Mouse (Mus musculus): ENCODE data around the gene Rfc2. TPM values are rescaled to one million over a fixed set of nuclear protein-coding genes. Genes with fewer than 3 reads are reported as not detected.
A peak's percentile ranks its signal among the peaks of the same experiment; 100 is the strongest.
"Not testable (repeated sequence)": the region's sequence is repeated elsewhere in the genome, so short reads cannot be mapped to it uniquely, and the experiment has no call there.

Gene Rfc2
- polyA plus RNA-seq, 1 experiment from 2014 or later: 375 TPM

- ATAC-seq (replicated peaks; ENCODE audit: low FRiP score): no peak
- no peaks in the 10 kb centered on the region for H3K27me3 ChIP-seq (ENCODE audit: control insufficient read depth, insufficient read depth, low read length)
- H3K27ac ChIP-seq (ENCODE audit: low read depth, low read length): no peak overlapping the region
- H3K4me1 ChIP-seq (replicated peaks; ENCODE audit: control insufficient read depth, insufficient read depth, low read length): peaks cover 3% of the 10 kb centered on the region; the same call in 1 of the 2 replicates
- no peaks in the 10 kb centered on the region for H3K9me3 ChIP-seq (ENCODE audit: control insufficient read depth, low read length)
- DNase-seq (ENCODE audit: low spot score): no peak
- H3K36me3 ChIP-seq (ENCODE audit: control insufficient read depth, insufficient read depth, low read length): no peaks in the 10 kb centered on the region
- 74% methylated on average over 1 of the region's 1 CpGs for WGBS
- no peak overlapping the region for H3K4me2 ChIP-seq (ENCODE audit: low read depth, low read length, severe bottlenecking)
- H3K9ac ChIP-seq (ENCODE audit: low read length): no peak overlapping the region
- H3K4me3 ChIP-seq (ENCODE audit: low read depth, low read length): no peak overlapping the region
Observed at GRCm38 (mm10) chr5:134644121-134644520, 63.0 kb downstream of the Rfc2 start.

GRCm38 (mm10) chr5:134644643-134645118 lies 63.5 kb downstream of the Rfc2 start:
- no peaks in the 10 kb centered on the region for H3K27me3 ChIP-seq (ENCODE audit: control insufficient read depth, insufficient read depth, low read length)
- no peaks in the 10 kb centered on the region for H3K36me3 ChIP-seq (ENCODE audit: control insufficient read depth, insufficient read depth, low read length)
- 87% methylated on average over 8 of the region's 8 CpGs for WGBS
- ATAC-seq (replicated peaks; ENCODE audit: low FRiP score) (no peak), DNase-seq (ENCODE audit: low spot score) (no peak)
- peaks cover 2% of the 10 kb centered on the region; the same call in 1 of the 2 replicates for H3K4me1 ChIP-seq (replicated peaks; ENCODE audit: control insufficient read depth, insufficient read depth, low read length)
- H3K27ac ChIP-seq (ENCODE audit: low read depth, low read length): no peak overlapping the region
- no peak overlapping the region for H3K4me2 ChIP-seq (ENCODE audit: low read depth, low read length, severe bottlenecking)
- H3K4me3 ChIP-seq (ENCODE audit: low read depth, low read length): no peak overlapping the region
- H3K9me3 ChIP-seq (ENCODE audit: control insufficient read depth, low read length): no peaks in the 10 kb centered on the region
- H3K9ac ChIP-seq (ENCODE audit: low read length): no peak overlapping the region

- Histone ChIP-seq H3K4me2 (ENCODE audit: low read depth, low read length, severe bottlenecking) (no peak overlapping the region), H3K4me1 (replicated peaks; ENCODE audit: control insufficient read depth, insufficient read depth, low read length) (no peaks in the 10 kb centered on the region), H3K27me3 (ENCODE audit: control insufficient read depth, insufficient read depth, low read length) (no peaks in the 10 kb centered on the region), H3K36me3 (ENCODE audit: control insufficient read depth, insufficient read depth, low read length) (no peaks in the 10 kb centered on the region), H3K27ac (ENCODE audit: low read depth, low read length) (no peak overlapping the region), H3K9me3 (ENCODE audit: control insufficient read depth, low read length) (no peaks in the 10 kb centered on the region), H3K4me3 (ENCODE audit: low read depth, low read length) (no peak overlapping the region), H3K9ac (ENCODE audit: low read length) (no peak overlapping the region)
- no peak for DNase-seq (ENCODE audit: low spot score)
- WGBS: 68% methylated on average over 4 of the region's 4 CpGs
- no peak for ATAC-seq (replicated peaks; ENCODE audit: low FRiP score)
Observed at GRCm38 (mm10) chr5:134646461-134646860, 65.3 kb downstream of the Rfc2 start.

- WGBS: 94% methylated on average over 2 of the region's 2 CpGs
Observed at GRCm38 (mm10) chr5:134647394-134647793, 66.2 kb downstream of the Rfc2 start.

GRCm38 (mm10) chr5:134648976-134649375 lies 67.8 kb downstream of the Rfc2 start:
- H3K27me3 ChIP-seq (ENCODE audit: control insufficient read depth, insufficient read depth, low read length); H3K4me1 ChIP-seq (replicated peaks; ENCODE audit: control insufficient read depth, insufficient read depth, low read length); H3K4me2 ChIP-seq (ENCODE audit: low read depth, low read length, severe bottlenecking); ATAC-seq (replicated peaks; ENCODE audit: low FRiP score); H3K9ac ChIP-seq (ENCODE audit: low read length); H3K9me3 ChIP-seq (ENCODE audit: control insufficient read depth, low read length); H3K27ac ChIP-seq (ENCODE audit: low read depth, low read length); H3K4me3 ChIP-seq (ENCODE audit: low read depth, low read length); DNase-seq (ENCODE audit: low spot score); H3K36me3 ChIP-seq (ENCODE audit: control insufficient read depth, insufficient read depth, low read length): not testable (repeated sequence)
- WGBS: 95% methylated on average over 2 of the region's 4 CpGs

More at GRCm38 (mm10) chr5:134647394-134647793, 66.2 kb downstream of the Rfc2 start:
- Histone ChIP-seq H3K4me2 (ENCODE audit: low read depth, low read length, severe bottlenecking) (no peak overlapping the region), H3K27ac (ENCODE audit: low read depth, low read length) (no peak overlapping the region), H3K9ac (ENCODE audit: low read length) (no peak overlapping the region), H3K36me3 (ENCODE audit: control insufficient read depth, insufficient read depth, low read length) (no peaks in the 10 kb centered on the region), H3K4me1 (replicated peaks; ENCODE audit: control insufficient read depth, insufficient read depth, low read length) (no peaks in the 10 kb centered on the region), H3K27me3 (ENCODE audit: control insufficient read depth, insufficient read depth, low read length) (no peaks in the 10 kb centered on the region), H3K4me3 (ENCODE audit: low read depth, low read length) (no peak overlapping the region), H3K9me3 (ENCODE audit: control insufficient read depth, low read length) (no peaks in the 10 kb centered on the region)
- ATAC-seq (replicated peaks; ENCODE audit: low FRiP score) (no peak), DNase-seq (ENCODE audit: low spot score) (no peak)

GRCm38 (mm10) chr5:134650926-134651325 lies 69.8 kb downstream of the Rfc2 start:
- ATAC-seq (replicated peaks; ENCODE audit: low FRiP score) (no peak), DNase-seq (ENCODE audit: low spot score) (peak; percentile 73)
- Histone ChIP-seq H3K27ac (ENCODE audit: low read depth, low read length) (no peak overlapping the region), H3K27me3 (ENCODE audit: control insufficient read depth, insufficient read depth, low read length) (no peaks in the 10 kb centered on the region), H3K9ac (ENCODE audit: low read length) (no peak overlapping the region), H3K4me1 (replicated peaks; ENCODE audit: control insufficient read depth, insufficient read depth, low read length) (no peaks in the 10 kb centered on the region), H3K4me2 (ENCODE audit: low read depth, low read length, severe bottlenecking) (no peak overlapping the region), H3K36me3 (ENCODE audit: control insufficient read depth, insufficient read depth, low read length) (no peaks in the 10 kb centered on the region), H3K4me3 (ENCODE audit: low read depth, low read length) (no peak overlapping the region), H3K9me3 (ENCODE audit: control insufficient read depth, low read length) (no peaks in the 10 kb centered on the region)
- 40% methylated on average over 4 of the region's 5 CpGs for WGBS

Small RNA genes within 50 kb of the gene (microRNA-seq; reads per million reads assigned to microRNA genes)
- not detected for gene Mir7228 (ENCODE audit: insufficient number of aligned reads)

Other genes with a start within 250 kb of the Rfc2 start
- 99.8 and 103 TPM in 2 replicates for gene Gtf2ird1, start 124.7 kb upstream of the Rfc2 start, polyA plus RNA-seq (2014; fragmentation: Nextera tagmentation; extraction: Ambion mirVana)
- 6.1 and 6.8 TPM in 2 replicates for gene Clip2, start 28.9 kb upstream of the Rfc2 start, polyA plus RNA-seq (2014; fragmentation: Nextera tagmentation; extraction: Ambion mirVana)
- not detected in 2 replicates for gene Syna, start 21.2 kb upstream of the Rfc2 start, polyA plus RNA-seq (2014; fragmentation: Nextera tagmentation; extraction: Ambion mirVana)
- gene Lat2, start 33.7 kb downstream of the Rfc2 start, polyA plus RNA-seq (2014; fragmentation: Nextera tagmentation; extraction: Ambion mirVana): 2.2 and 3.8 TPM in 2 replicates
- gene Eif4h, start 58.1 kb downstream of the Rfc2 start, polyA plus RNA-seq (2014; fragmentation: Nextera tagmentation; extraction: Ambion mirVana): 493 and 540 TPM in 2 replicates
- 11.2 and 11.8 TPM in 2 replicates for gene Limk1, start 107.2 kb downstream of the Rfc2 start, polyA plus RNA-seq (2014; fragmentation: Nextera tagmentation; extraction: Ambion mirVana)
- 1.3 and 2.2 TPM in 2 replicates for gene Eln, start 166.0 kb downstream of the Rfc2 start, polyA plus RNA-seq (2014; fragmentation: Nextera tagmentation; extraction: Ambion mirVana)

Measured in forebrain, embryonic 11.5 days (tissue).